Mouse (Mus musculus) brown adipose tissue, adult 24 weeks (tissue): ENCODE measurements around the gene Rpl28. TPM values are rescaled to one million over a fixed set of nuclear protein-coding genes. Genes with fewer than 3 reads are reported as not detected.
"Not testable (repeated sequence)": the region's sequence is repeated elsewhere in the genome, so short reads cannot be mapped to it uniquely, and the experiment has no call there.

ENCODE experiments used
- H3K27ac ChIP-seq: fragments of 200-500 bp; replicated peaks from 2 replicates; pipeline ENCODE4 v1.5.1; 2012; ENCODE audit warnings: low read depth, mild to moderate bottlenecking, low read length
- H3K4me1 ChIP-seq: fragments of 200-500 bp; 2 replicates; pipeline ENCODE4 v1.6.1; 2012; ENCODE audit warnings: low read length, mixed read lengths; ENCODE audit not compliant: control insufficient read depth, insufficient read depth, insufficient read length
- H3K4me3 ChIP-seq: fragments of 200-500 bp; 2 replicates; pipeline ENCODE4 v1.5.1; 2012; ENCODE audit warnings: low read depth, mild to moderate bottlenecking, low read length, moderate library complexity; ENCODE audit not compliant: insufficient read depth
- polyA plus RNA-seq: library from polyadenylated mRNA; stranded (reverse); fragments of >200 nt; gene quantifications from 2 replicates; pipeline ENCODE4 v1.2.4, GENCODE M21; 2012; ENCODE audit not compliant: missing spikeins, insufficient read depth, insufficient read length

The Rpl28 gene
- polyA plus RNA-seq, 1 experiment: 347 TPM

- Histone ChIP-seq H3K27ac (no peak overlapping the region), H3K4me3 (no peak overlapping the region), H3K4me1 (peaks cover 3% of the 10 kb centered on the region; the same call in 1 of the 2 replicates)
Measured at GRCm38 (mm10) chr7:4806716-4807115, 14.0 kb downstream of the Rpl28 start.

GRCm38 (mm10) chr7:4811131-4811530 lies 18.5 kb downstream of the Rpl28 start:
- H3K4me3 ChIP-seq: peak overlapping the region; percentile 76
- H3K27ac ChIP-seq, H3K4me1 ChIP-seq: not testable (repeated sequence)

GRCm38 (mm10) chr7:4811842-4812302 lies 19.2 kb downstream of the Rpl28 start:
- H3K27ac ChIP-seq: peak overlapping the region; percentile 60
- H3K4me3 ChIP-seq: peak overlapping the region; percentile 76
- 0 out of 2 replicates have a peak, but pooled peaks cover 3% of the 10 kb centered on the region for H3K4me1 ChIP-seq

GRCm38 (mm10) chr7:4812303-4813104 lies 19.8 kb downstream of the Rpl28 start, which contains the start of gene Ube2s:
TSS of gene Ube2s (minus strand) at chr7:4812590.
- 0 out of 2 replicates have a peak, but pooled peaks cover 3% of the 10 kb centered on the region for H3K4me1 ChIP-seq
- peak within 1 kb of the TSS; percentile 96 for H3K27ac ChIP-seq
- H3K4me3 ChIP-seq: peak within 1 kb of the TSS; percentile 76

GRCm38 (mm10) chr7:4813105-4813791 lies 20.6 kb downstream of the Rpl28 start:
- Histone ChIP-seq H3K4me3 (peak overlapping the region; percentile 74), H3K27ac (peak overlapping the region; percentile 95), H3K4me1 (0 out of 2 replicates have a peak, but pooled peaks cover 3% of the 10 kb centered on the region)

GRCm38 (mm10) chr7:4816559-4816958 lies 23.9 kb downstream of the Rpl28 start:
- H3K27ac ChIP-seq: no peak overlapping the region
- H3K4me3 ChIP-seq: no peak overlapping the region
- H3K4me1 ChIP-seq: no peaks in the 10 kb centered on the region

GRCm38 (mm10) chr7:4820925-4821324 lies 28.3 kb downstream of the Rpl28 start:
- not testable (repeated sequence) for H3K4me3 ChIP-seq, H3K27ac ChIP-seq

GRCm38 (mm10) chr7:4821690-4822089 lies 29.0 kb downstream of the Rpl28 start:
- Histone ChIP-seq H3K4me3 (no peak overlapping the region), H3K4me1 (no peaks in the 10 kb centered on the region), H3K27ac (no peak overlapping the region)

More at GRCm38 (mm10) chr7:4820925-4821324, 28.3 kb downstream of the Rpl28 start:
- H3K4me1 ChIP-seq: not testable (repeated sequence)

GRCm38 (mm10) chr7:4822162-4822907 lies 29.7 kb downstream of the Rpl28 start:
- Histone ChIP-seq H3K4me3 (no peak overlapping the region), H3K4me1 (no peaks in the 10 kb centered on the region), H3K27ac (no peak overlapping the region)

- H3K4me3 ChIP-seq: no peak overlapping the region
- H3K27ac ChIP-seq: no peak overlapping the region
- no peaks in the 10 kb centered on the region for H3K4me1 ChIP-seq
Measured at GRCm38 (mm10) chr7:4825365-4825764, 32.7 kb downstream of the Rpl28 start.

GRCm38 (mm10) chr7:4830476-4830875 lies 37.8 kb downstream of the Rpl28 start:
- no peaks in the 10 kb centered on the region for H3K4me1 ChIP-seq
- no peak overlapping the region for H3K4me3 ChIP-seq
- H3K27ac ChIP-seq: no peak overlapping the region

- Histone ChIP-seq H3K27ac (no peak overlapping the region), H3K4me1 (peaks cover 3% of the 10 kb centered on the region; the same call in 1 of the 2 replicates), H3K4me3 (peak overlapping the region; percentile 36; the same call in 1 of the 2 replicates)
Measured at GRCm38 (mm10) chr7:4835631-4836327, 43.1 kb downstream of the Rpl28 start.

GRCm38 (mm10) chr7:4836351-4836792 lies 43.7 kb downstream of the Rpl28 start:
- peak overlapping the region; percentile 50 for H3K4me3 ChIP-seq
- no peak overlapping the region for H3K27ac ChIP-seq
- peaks cover 3% of the 10 kb centered on the region; the same call in 1 of the 2 replicates for H3K4me1 ChIP-seq

GRCm38 (mm10) chr7:4837639-4838038 lies 45.0 kb downstream of the Rpl28 start:
- Histone ChIP-seq H3K4me3 (no peak overlapping the region), H3K27ac (no peak overlapping the region), H3K4me1 (peaks cover 3% of the 10 kb centered on the region; the same call in 1 of the 2 replicates)
